Mouse (Mus musculus) T-helper 1 cell (primary cell): ENCODE results near the gene Zdhhc14.

Source experiments
- in situ Hi-C: fragments of 300-600 bp; cut with MboI, MseI; formaldehyde crosslinking; loops from one replicate; pipeline ENCODE4 v1.15.1; 2025; ENCODE audit warnings: high pct_unique_total_duplicates

The Zdhhc14 gene

DNA sequence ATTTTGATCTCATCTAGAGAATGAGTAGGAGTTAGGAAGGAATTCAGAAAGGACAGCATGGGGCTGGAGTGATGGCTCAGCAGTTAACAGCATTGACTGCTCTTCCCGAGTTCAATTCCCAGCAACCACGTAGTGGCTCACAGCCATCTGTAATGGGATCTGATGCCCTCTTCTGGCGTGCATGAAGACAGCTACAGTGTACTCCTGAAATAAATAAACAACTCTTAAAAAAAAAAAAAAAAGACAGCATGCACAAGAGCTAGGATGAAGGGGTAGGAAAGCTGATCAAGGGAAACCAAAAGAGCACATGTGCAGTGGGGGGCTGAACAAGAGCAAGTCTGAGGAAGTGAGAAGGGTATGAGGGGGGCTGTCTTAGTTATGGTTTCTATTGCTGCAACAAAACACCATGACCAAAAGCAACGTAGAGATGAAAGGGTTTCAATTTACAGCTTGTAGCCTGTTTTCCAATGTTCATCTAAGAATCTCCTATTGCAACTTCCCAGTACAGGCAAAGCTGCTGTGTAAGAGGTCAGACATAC, 237.3 kb downstream of the Zdhhc14 start:
- in situ Hi-C loops, result no loop called here

DNA sequence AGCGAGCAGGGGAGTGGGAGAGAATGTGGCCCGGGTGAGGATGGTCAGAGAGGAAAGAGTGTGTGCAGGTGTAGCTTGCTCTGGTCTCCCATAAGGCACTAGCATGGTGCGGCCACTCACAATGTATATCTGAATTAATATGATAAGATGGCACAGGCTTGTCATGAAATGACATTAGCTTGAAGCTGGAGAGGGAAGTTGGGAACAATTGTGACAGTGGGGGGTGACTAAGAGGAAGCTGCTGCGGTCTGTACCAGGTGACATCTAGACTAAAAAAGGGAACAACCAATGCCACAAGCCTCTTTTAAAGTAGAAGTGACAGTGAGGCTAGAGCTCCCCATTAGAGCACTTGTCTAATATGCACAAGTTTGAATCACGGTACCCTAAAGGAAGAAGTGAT, 238.2 kb downstream of the Zdhhc14 start:
- in situ Hi-C loops, result no loop called here

DNA sequence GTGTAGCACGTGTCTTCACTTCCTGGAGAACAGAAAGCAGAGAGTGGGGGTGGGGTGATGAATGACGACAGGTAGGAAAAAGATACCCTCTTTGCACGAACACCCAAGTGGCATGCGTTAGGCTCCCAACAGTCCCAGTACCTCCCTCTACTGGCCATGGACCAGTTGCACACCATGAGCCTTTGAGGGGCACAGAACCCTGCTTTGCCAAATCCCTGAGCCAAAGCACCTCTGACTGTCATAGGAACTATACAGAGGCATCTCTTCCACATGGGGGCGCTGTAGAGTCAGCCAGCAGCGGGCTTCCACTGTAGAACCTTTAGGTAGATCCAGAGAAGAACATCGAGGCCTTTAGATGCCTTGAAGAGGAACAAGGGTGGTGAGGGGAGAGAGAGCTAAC, 241.0 kb downstream of the Zdhhc14 start:
- in situ Hi-C loops, result no loop called here

DNA sequence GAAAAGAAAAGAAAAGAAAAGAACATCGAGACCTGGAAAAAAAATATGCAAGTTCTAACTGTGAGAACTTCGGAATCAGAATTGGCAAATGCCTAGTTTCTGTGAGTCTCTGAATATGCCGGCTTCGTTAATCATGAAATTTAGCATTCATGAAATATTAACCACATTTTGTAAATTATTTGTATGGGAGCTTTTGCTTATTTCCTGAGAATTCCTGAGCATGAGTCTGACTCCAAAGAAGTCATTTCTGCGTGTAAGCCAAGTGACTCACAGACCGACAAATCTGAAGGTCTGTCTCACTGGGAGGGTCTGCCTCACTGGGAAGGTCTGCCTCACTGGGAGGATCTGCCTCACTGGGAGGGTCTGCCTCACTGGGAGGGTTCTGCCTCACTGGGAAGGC, 248.7 kb downstream of the Zdhhc14 start:
- in situ Hi-C loops, result loop anchor here (5.0 kb wide), 1 partner anchor 299 kb away; the partner anchor contains the start of gene Tmem242

DNA sequence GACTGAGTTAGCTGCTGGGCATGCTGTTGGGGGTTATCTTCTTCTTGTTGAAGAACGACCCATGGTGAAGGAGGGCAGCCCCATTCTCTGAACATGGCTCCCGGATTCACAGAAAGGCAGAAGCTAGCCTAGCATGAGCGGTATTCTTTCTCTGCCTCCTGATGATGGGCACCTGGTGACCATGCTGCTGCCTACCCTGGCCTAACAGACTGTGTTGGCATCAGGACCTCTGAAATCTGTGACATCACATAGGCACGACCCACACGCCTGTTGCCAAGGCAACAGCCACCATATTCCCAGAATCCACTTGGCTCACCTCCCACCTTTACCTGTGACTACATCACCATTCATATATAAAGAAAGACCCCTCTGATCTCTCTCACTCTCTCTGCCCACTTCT, 251.7 kb downstream of the Zdhhc14 start:
- in situ Hi-C loops, result loop anchor here (5.0 kb wide), 1 partner anchor 302 kb away; the partner anchor contains the start of gene Tmem242

DNA sequence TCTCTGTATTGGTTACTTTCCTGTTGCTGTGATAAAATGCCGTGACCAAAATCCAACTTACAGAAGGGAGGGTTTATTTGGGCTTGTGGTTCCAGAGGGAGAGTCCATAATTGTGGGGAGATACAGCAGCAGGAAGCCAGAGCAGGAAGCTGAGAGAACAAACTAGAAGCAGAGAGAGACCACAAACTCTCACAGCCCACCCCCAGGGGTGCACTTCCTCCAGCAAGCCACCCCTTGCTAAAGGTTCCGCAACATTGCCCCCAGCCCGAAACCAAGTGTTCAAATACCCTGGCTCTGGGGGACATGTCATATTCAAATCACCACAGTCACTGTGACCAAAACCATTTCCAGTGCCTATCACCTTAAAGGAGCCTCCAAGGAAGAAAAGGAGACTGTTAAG, 254.0 kb downstream of the Zdhhc14 start:
- in situ Hi-C loops, result no loop called here

DNA sequence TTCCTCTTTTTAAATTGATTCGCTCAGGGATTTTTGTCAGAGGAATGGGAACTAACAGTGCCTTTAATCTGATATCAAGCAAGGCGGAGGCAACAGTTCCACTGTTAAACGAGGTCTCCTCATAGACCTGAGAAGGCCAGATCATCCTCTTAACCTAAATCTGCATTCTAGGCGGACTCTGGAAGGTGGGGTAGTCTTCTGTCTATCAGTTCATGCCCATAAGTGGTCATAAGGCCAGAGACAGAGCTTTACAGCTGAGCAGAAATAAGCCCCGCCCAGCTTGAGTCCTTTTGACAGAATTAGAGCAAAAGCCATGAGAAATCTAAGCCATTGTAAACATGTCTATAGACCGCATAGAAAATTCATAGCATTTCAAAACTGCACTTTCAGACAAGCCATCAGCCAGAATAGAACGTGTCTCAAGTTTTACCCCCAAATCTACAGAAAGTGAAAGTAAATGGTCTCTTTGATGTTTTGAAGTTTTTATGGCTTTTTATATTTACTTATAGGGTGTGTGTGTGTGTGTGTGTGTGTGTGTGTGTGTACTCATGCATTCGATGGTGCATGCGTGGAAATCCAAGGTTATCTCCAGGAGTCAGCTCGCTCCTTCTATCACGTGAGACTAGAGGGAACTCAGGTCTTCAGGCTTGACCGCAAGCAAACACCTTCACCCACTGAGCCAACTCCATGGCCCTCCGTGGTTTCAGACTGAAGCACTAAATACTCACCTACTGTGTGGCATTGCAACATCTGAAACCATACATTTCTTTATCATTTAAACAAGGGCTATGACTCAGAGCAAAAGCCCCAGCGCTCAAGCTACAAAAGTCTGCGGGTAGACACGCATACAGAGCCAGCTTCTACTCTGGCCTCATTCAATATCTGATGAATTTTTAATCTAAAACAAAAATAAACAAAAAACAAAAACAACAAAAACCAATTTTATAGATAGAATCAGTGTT, 255.5 kb downstream of the Zdhhc14 start:
- in situ Hi-C loops, result no loop called here

DNA sequence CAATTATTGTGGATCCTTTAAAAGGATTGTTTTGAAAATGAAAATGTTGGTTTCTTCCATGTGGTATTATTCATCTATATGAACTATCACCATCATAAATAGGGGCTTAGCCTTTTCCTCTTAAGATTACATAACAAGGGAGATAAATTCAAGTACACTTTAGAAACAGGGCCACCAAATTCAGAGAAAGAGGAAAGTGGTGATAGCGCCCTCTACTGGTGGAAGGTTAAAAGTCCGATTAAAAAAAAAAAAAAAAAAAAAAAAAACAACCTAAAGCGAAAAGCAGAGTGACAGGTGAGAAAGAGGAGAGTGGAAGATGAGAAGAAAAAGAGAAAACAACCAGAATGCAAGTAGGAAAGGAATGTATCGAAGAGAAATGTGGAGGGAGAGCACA, 256.1 kb downstream of the Zdhhc14 start:
- in situ Hi-C loops, result no loop called here

DNA sequence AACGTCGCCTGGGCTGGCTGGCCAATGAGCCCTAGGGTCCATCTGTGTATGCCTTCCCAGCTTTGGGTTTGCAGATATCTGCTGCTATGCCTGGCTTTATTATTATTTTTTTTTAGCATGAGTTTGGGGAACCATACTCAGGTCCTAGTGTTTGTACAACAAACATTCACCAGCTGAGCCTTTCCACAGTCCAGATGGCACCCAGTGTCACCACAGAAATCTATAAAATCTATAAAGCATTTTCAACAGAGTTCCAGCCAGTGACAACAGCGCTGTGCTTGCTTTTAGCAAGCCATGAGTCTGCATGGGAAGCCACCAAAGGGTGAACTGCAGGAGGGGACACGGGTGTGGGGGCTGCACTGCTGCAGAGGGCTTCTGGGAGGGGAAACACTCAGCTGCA, 257.9 kb downstream of the Zdhhc14 start:
- in situ Hi-C loops, result no loop called here

DNA sequence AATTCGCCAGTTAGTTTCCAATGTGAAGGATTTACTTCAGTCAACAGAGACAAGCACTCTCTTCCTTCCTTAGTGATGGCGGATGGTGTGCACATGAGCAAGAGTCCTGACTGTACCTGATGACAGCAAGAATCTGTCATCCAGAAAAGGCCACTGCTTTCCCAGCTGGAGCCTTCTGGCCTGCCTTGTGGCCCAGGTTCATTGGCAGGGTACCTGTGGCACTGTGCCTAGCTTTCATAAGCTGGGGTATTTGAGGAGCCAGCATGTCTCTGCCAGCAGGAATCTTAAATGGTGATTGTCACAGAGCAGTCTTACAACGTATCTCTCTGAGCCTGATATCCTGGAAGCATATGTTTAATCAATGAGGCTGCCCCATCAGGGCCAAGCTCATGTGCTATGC, 258.7 kb downstream of the Zdhhc14 start:
- in situ Hi-C loops, result no loop called here

DNA sequence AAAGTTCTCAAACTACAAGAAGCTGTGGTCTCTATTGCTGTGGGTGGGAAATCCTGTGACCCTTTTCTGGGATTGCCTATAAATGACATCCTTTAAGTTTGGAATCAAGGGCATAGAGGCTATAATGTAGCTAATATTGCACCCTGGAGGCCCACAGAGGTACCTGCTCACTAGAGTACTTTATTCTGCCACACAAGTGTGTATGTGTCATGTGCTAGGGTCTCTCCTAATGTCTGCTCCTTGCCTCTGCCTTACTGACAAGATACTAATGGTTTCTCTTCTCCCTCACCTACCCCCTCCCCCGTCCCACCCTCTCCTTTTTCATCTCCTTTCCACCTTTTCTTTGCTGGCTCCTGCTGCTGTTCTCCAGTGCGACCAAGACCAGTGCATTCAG, 260.0 kb downstream of the Zdhhc14 start:
- in situ Hi-C loops, result no loop called here

DNA sequence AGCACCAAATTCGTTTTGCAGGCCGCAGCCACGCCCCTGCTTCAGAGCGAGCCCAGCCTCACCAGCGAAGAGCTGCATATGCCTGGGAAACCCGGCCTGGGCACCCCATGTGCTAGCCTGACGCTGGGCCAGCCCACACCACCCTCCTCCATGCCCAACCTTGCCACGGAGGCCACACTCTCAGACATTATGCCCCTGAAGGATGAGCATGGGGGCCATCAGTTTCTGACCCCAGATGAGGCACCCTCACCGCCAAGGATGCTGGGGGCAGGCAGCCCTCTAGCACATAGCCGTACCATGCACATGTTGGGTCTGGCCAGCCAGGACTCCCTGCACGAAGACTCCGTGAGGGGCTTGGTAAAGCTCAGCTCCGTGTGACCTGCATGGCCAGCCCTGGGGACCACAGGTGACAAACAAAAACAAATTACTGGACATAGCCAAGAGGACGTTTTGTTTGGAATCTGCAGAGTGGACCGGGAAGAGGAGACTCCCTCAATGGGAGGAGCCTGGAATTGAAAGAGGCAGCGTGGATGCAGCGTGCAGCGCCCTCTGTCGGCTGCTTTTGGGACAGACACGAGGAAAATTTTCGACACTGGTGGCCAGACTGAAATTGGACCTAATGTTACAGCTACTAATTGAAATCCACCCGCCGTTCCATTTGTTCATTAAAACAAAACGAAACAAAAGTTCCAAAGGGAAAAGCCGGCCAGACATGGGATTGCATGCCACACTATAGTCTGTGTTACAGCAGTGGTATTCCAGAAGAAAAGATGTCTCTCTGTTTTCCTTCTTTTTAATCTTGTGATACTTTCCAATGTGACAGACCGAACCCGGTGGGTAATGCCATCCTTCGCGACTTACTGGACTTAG, 260.6 kb downstream of the Zdhhc14 start:
- in situ Hi-C loops, result no loop called here

DNA sequence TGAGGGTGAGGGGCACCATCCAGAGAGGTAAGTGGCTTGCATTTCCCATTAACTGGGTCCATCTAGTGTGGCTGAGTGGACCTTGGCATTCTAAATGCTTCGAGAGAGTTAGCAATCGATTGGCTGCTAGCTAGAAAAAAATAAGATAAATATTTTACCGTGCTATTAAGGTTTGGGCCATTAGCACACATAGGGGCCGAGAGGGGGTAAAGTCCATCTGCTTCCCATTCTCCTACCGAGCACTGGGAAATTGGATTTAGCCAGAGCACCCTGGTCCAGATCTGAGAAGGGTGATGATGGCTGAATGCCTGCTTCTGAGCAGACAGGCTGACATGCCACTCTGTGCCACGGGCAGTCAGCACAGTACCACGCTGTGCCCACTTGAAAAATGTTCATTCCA, 263.1 kb downstream of the Zdhhc14 start:
- in situ Hi-C loops, result no loop called here

DNA sequence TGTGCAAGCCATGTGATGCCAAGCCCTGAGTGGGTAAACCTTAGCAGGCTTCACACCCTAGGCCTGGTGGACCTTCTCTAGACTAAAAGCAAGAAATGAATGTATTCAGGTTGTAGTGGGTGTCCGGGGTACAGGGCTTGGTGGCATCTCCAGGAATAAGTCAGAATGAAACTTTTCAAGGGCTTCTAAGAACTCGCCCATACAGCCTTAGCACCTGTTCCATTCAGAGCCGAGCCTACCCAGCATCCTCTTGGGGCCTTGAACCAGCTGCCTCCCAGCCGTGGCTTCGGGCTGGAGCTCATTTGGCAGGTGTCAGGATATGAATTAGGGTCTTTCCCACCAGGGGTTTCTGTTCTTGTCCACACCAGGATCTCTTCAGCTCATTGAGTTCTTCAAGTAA, 263.7 kb downstream of the Zdhhc14 start:
- in situ Hi-C loops, result no loop called here

DNA sequence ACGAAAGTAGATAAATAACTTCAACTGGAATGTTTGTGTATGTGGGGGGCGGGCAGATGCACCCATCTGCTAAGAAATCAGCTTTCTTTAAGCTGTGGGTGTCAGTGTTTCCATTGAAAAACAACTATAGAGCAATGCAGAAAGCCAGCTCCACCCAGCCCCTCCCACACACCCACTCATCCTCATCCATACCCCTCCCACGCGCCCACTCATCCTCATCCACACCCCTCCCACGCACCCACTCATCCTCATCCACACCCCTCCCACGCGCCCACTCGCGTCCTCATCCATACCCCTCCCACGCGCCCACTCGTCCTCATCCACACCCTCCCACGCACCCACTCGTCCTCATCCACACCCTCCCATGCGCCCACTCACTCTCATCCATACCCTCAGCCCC, 264.5 kb downstream of the Zdhhc14 start:
- in situ Hi-C loops, result no loop called here

DNA sequence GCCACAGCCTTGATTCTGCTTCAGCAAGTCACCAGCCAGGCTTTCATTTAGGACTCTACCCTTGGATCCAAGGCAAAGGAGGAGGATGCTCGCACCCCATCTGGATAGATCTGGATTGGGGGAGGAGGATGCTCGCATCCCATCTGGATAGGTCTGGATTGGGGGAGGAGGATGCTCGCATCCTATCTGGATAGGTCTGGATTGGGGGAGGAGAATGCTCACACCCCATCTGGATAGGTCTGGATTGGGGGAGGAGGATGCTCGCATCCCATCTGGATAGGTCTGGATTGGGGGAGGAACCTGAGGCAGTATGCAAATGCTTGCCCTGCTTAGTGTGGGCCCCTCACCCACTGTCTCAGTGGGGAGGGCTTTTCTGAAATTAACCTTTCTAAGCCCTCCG, 271.4 kb downstream of the Zdhhc14 start:
- in situ Hi-C loops, result no loop called here

DNA sequence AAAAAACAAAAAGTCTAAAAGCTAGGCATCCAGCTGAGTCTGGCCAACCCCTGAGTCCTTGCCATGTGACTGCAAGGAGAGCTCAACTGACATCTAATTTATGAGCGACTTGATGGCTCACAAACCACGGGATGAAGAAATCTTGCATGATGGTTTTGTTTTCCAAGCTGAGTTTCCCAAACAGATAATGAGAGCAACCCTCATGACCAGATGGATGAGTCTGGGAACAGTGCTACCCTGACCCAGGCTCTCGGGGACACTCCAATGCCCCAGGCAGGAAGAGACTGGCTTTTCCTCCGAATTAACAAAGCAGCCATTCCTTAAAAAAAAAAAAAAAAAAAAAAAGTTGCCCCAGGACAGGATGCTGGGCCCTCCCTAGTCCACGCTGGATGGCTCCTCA, 271.9 kb downstream of the Zdhhc14 start:
- in situ Hi-C loops, result no loop called here

DNA sequence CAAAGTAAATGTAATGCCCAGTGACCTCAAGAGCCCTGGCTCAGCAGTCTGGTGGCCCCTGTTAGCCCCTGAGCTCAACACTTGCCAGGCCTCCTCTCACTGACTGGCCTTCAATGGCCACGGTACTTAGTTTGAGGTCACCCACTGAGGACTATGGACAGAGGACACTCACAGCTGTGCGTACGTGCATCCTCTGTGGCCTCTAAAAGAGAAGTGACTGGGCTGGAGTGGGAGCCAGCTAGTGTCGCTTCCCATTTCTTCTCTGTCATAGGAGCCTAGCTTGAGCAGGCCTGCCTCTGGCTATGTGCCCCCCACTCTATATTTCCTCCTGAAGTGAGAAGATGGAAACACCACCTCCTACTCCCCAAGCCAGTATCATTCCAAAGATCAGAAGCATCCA, 273.4 kb downstream of the Zdhhc14 start:
- in situ Hi-C loops, result no loop called here

DNA sequence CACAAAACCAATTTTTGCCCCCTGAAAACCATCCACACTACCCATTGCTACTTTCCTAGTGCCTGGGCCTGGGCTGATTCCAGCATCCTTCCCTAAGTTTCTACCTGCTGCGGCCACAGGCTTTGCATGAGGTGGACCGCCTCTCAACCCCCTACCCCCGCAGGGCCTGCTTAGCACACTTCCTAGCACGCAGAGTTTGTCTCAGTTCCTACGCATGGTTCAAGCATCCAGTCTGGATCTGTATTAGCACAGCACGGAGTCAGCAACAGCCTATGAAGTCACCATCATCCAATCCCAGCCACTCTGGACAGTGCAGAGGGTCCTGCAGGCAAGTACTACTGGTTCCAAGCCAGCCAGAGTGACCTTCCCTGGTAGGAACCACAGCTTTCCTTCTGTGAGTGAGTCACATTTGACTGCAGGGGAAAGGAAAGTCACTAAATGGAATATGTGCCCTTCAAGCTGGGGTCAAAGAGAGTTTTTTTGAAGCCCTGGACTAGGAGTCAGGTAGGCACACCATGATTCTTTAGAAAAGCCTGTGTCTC, 275.9 kb downstream of the Zdhhc14 start:
- in situ Hi-C loops, result no loop called here

DNA sequence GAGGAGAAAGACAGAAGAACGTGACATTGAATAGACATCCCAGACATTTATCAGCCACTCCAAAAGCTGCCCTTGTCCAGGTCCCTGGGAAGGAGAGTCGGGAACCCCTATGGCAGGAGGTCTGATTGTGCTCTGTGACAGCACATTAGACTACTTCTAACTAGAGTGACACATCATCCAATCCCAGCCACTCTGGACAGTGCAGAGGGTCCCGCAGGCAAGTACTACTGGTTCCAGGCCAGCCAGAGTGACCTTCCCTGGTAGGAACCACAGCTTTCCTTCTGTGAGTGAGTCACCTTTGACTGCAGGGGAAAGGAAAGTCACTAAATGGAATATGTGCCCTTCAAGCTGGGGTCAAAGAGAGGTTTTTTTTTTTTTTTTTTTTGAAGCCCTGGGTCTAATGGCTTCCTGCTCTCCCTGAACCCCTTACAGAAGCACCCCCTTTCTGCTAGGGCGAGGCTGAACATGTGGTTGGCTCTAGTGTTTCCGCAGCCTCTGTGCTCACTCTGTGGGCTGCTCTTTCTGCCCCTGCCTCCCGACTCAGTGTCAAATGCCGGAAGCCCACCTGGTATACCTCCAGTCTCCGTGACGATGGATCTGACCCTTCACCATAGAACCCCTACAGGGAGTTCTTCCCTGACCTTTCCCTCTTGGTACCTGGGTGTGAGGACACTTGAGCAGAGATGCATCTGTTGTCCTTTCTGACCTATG, 276.6 kb downstream of the Zdhhc14 start:
- in situ Hi-C loops, result no loop called here

DNA sequence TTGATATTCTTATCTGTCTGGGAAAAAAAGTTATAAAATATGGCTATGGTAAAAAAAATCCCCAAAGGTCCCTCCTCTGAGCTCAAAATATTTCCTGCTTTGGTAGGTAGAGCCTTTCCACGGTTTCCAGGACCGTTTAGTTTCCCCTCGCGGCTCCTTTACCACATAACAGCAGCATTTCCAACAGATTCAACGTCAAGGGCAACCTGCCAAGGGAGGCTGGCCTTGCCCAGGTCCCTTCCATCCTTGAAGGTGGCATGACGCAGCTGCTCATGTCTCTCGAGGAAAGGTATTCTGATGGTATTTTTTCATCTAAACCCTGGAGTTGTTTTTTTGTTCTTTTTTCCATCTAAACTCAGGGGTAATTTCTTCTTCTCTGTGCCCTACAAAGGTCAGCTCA, 277.4 kb downstream of the Zdhhc14 start:
- in situ Hi-C loops, result no loop called here
